Mouse (Mus musculus) CH12.LX (cell line): ENCODE data around the gene Atxn7l3. TPM values are rescaled to one million over a fixed set of nuclear protein-coding genes. Genes with fewer than 3 reads are reported as not detected.

Experiments
- DNase-seq: peaks from one replicate; pipeline ENCODE4 v3.0.0-alpha.2; 2013; ENCODE audit errors: extremely low read depth
- H3K27ac ChIP-seq: 2 replicates; pipeline ENCODE4 v1.5.1; 2012; ENCODE audit warnings: low read depth, mild to moderate bottlenecking, control low read depth, moderate library complexity; ENCODE audit not compliant: insufficient read depth
- H3K27me3 ChIP-seq: replicated peaks from 2 replicates; pipeline ENCODE3; 2012; ENCODE audit warnings: inconsistent platforms
- H3K36me3 ChIP-seq, 2 experiments: replicated peaks in 1 of 2; 2 replicates each; pipeline versions ENCODE3 to v1.6.1; 2012; ENCODE audit warnings: inconsistent platforms in 1 of 2, low read length in 1 of 2, mild to moderate bottlenecking in 1 of 2, mixed read lengths in 1 of 2, moderate library complexity in 1 of 2; ENCODE audit not compliant: control insufficient read depth in 1 of 2, insufficient read depth in 1 of 2
- H3K4me1 ChIP-seq, 2 experiments: 2 replicates each; pipeline ENCODE4 v1.6.1; 2012; ENCODE audit warnings: inconsistent platforms in 1 of 2, moderate library complexity in 1 of 2; ENCODE audit not compliant: insufficient read depth in 2 of 2, control insufficient read depth in 1 of 2
- H3K4me2 ChIP-seq: 2 replicates; pipeline ENCODE4 v1.6.1; 2012; ENCODE audit warnings: low read depth, mild to moderate bottlenecking, control low read depth; ENCODE audit not compliant: poor library complexity, insufficient read depth, severe bottlenecking
- H3K4me3 ChIP-seq, 3 experiments: fragments of 150-350 bp in 1 of 3; sonication (generic) in 1 of 3; replicated peaks in 1 of 3; 2 replicates each; pipeline versions ENCODE3 to v1.5.1; 2011 to 2012; ENCODE audit warnings: low read depth in 2 of 3, low read length in 2 of 3, mild to moderate bottlenecking in 2 of 3, moderate library complexity in 2 of 3, control low read depth in 1 of 3, improper control_type of control experiment in 1 of 3, inconsistent platforms in 1 of 3, mixed read lengths in 1 of 3; ENCODE audit not compliant: poor library complexity in 1 of 3
- H3K79me2 ChIP-seq: replicated peaks from 2 replicates; pipeline ENCODE4 v1.6.1; 2012; ENCODE audit warnings: mild to moderate bottlenecking, moderate library complexity; ENCODE audit not compliant: control insufficient read depth, poor library complexity, insufficient read depth, severe bottlenecking; ENCODE audit errors: extremely low read depth
- H3K9ac ChIP-seq: 2 replicates; pipeline ENCODE4 v1.6.1; 2012; ENCODE audit warnings: low read depth, mild to moderate bottlenecking, control low read depth, moderate library complexity; ENCODE audit not compliant: insufficient read depth
- H3K9me3 ChIP-seq: replicated peaks from 2 replicates; pipeline ENCODE3; 2012; ENCODE audit warnings: low read length, inconsistent platforms, mixed read lengths
- BHLHE40 ChIP-seq: IDR thresholded peaks from 2 replicates; pipeline ENCODE4 v1.6.1; 2011; ENCODE audit warnings: mild to moderate bottlenecking, low read depth, low read length, improper control_type of control experiment
- CHD1 ChIP-seq: IDR thresholded peaks from 2 replicates; pipeline ENCODE4 v1.6.1; 2012; ENCODE audit warnings: low read depth, low read length, improper control_type of control experiment, inconsistent platforms
- CHD2 ChIP-seq: IDR thresholded peaks from 2 replicates; pipeline ENCODE4 v1.6.1; 2011; ENCODE audit warnings: low read length, improper control_type of control experiment
- CTCF ChIP-seq, 2 experiments: IDR thresholded peaks in 1 of 2; conservative IDR thresholded peaks in 1 of 2; 2 replicates each; pipeline ENCODE4 v1.5.1; 2011 to 2012; ENCODE audit warnings: low read depth in 2 of 2, low read length in 2 of 2, improper control_type of control experiment in 1 of 2, inconsistent platforms in 1 of 2, mild to moderate bottlenecking in 1 of 2, moderate library complexity in 1 of 2
- NRF1 ChIP-seq: IDR thresholded peaks from 2 replicates; pipeline ENCODE4 v1.6.1; 2014; ENCODE audit warnings: low read depth, mild to moderate bottlenecking, inconsistent platforms, low read length, improper control_type of control experiment, moderate library complexity
- POLR2A ChIP-seq: IDR thresholded peaks from 2 replicates; pipeline ENCODE4 v1.6.1; 2011; ENCODE audit warnings: low read depth, mild to moderate bottlenecking, improper control_type of control experiment, low read length
- POLR2AphosphoS2 ChIP-seq: IDR thresholded peaks from 2 replicates; pipeline ENCODE4 v1.6.1; 2011; ENCODE audit warnings: low read depth, low read length, improper control_type of control experiment
- RAD21 ChIP-seq: IDR thresholded peaks from 2 replicates; pipeline ENCODE4 v1.6.1; 2011; ENCODE audit warnings: low read depth, mild to moderate bottlenecking, low read length, improper control_type of control experiment, moderate library complexity
- SIN3A ChIP-seq: IDR thresholded peaks from 2 replicates; pipeline ENCODE4 v1.6.1; 2012; ENCODE audit warnings: low read length, improper control_type of control experiment, inconsistent platforms
- SMC3 ChIP-seq: IDR thresholded peaks from 2 replicates; pipeline ENCODE4 v1.6.1; 2011; ENCODE audit warnings: low read depth, low read length, improper control_type of control experiment
- TBP ChIP-seq: conservative IDR thresholded peaks from 2 replicates; pipeline ENCODE4 v1.6.1; 2011; ENCODE audit warnings: low read depth, low read length, improper control_type of control experiment
- TCF12 ChIP-seq: IDR thresholded peaks from 2 replicates; pipeline ENCODE4 v1.6.1; 2014; ENCODE audit warnings: low read depth, mild to moderate bottlenecking, inconsistent platforms, low read length, improper control_type of control experiment
- USF2 ChIP-seq: conservative IDR thresholded peaks from 2 replicates; pipeline ENCODE4 v1.6.1; 2011; ENCODE audit warnings: low read depth, low read length, improper control_type of control experiment
- ZNF384 ChIP-seq: IDR thresholded peaks from 2 replicates; pipeline ENCODE4 v1.6.1; 2012; ENCODE audit warnings: low read depth, low read length, improper control_type of control experiment, inconsistent platforms
- dilution Hi-C: fragments of 300-500 bp; cut with MboI; formaldehyde crosslinking; loops from 2 replicates; pipeline ENCODE4 v1.14.3; 2020; ENCODE audit warnings: low sequenced_read_pairs; ENCODE audit not compliant: extremely low pct_unique_long_range_greater_than_20kb, extremely low pct_ligation_motif_present
- in situ Hi-C: fragments of 300-500 bp; cut with MboI; formaldehyde crosslinking; loops from 3 replicates; pipeline ENCODE4 v1.14.3; 2019; ENCODE audit warnings: low sequenced_read_pairs, low pct_ligation_motif_present, low pct_unique_long_range_greater_than_20kb, mixed read lengths
- polyA plus RNA-seq: library from polyadenylated mRNA; unstranded; fragments of >175 nt; gene quantifications from 2 replicates; pipeline ENCODE4 v1.2.1, GENCODE M21; 2012; ENCODE audit warnings: low read depth; ENCODE audit not compliant: insufficient read length
- total RNA-seq, 2 experiments: library from RNA; depleted of rRNA; stranded (reverse); fragments of 300-350 nt in 1 of 2; fragments of >200 nt in 1 of 2; gene quantifications; 2 replicates each; pipeline ENCODE4 v1.2.3; 2012 to 2014

The Atxn7l3 gene
- total and polyA plus RNA-seq, 3 experiments, result 40.7 to 59.0 (median 46.6) TPM

DNA sequence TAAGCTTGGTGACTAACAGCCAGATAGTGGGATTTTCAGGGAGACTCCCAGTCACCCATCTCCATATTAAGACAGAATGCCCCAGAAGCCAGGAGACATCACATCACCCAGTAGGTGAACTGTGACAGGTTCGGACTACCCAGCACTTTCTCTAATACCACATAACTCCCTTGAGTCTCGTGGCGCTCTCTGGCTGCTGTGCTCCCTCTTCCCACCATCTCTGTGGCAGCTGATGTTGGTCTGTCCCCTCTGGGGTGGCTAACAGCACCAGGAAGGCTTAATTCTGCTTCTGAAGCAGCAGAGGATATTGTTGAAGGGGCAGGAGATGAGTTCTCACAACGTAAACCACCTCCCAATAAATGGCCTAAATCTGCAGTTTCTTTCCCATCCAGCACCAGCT lies 15.5 kb upstream of the Atxn7l3 start:
- Histone ChIP-seq H3K4me1 (peaks cover 23 to 64% of the 10 kb centered on the region in 2 experiments), H3K4me3 (no peak overlapping the region)
- in situ Hi-C loops, result no loop called here

DNA sequence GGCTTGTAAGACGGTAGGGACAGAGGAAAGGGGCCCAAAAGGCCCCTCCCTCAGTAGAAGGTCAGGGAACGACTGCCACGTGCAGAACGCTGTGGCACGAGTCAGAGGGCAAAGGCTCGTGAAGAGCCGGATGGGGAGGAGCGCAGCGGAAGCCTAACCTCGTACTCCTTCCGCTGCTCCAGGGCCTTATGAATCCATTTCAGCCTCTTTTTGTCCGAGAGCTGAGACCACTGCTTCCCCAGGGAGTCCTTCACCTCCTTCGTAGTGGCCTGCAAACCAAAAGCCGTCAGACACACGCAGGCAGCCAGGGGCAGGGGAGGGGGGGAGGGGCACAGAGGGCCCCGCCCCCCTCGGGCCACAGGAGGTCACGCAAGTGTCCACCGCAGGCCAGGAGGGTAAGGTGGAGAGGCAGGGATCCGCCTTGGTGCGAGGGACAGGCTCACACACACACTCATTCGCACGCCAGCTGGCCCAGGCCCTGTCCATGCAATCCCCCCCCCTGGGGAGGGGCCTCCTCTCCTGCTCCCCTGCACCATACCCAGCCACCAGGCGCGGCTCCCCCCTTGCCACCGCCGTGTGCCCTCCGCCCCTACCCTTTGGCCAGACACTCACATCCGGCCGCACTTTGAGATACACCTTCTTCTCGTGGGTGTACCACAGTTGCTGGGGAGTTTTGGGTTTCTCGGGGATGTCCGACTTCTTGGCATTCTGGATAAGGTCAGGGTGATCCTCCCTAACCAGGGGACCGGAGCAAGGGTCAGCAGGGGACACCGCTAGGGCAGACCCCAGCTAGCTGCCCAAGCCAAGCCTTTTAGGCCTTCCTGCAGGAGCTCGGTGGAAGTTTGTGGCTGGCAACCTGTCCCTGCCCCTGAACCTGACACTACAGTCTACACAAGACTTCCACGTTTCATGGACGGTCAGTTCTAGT lies 14.6 kb upstream of the Atxn7l3 start:
- no peaks in the 10 kb centered on the region for H3K27me3 ChIP-seq
- in situ Hi-C loops (no loop called here), dilution Hi-C loops (loop anchor here (25.0 kb wide), 1 partner anchor 101 kb away; the partner anchor contains the start of gene Slc25a39)
- no peak for DNase-seq
- H3K4me1 ChIP-seq, result peaks cover 23 to 64% of the 10 kb centered on the region in 2 experiments
- H3K36me3 ChIP-seq, result peaks cover 73 to 89% of the 10 kb centered on the region in 2 experiments
- no peak overlapping the region for H3K4me2 ChIP-seq
- no peak overlapping the region for H3K9ac ChIP-seq
- peak overlapping the region in 1 of 3 experiments; percentile 59 for H3K4me3 ChIP-seq
- TF ChIP-seq CHD2, result peak; percentile 69
- peak; percentile 32; the same call in 1 of the 2 replicates for TF ChIP-seq SIN3A
- no peak for TF ChIP-seq NRF1
- no peak overlapping the region for H3K27ac ChIP-seq
- H3K79me2 ChIP-seq, result peaks cover 19% of the 10 kb centered on the region
- no peaks in the 10 kb centered on the region for H3K9me3 ChIP-seq

More for the DNA sequence above, 15.5 kb upstream of the Atxn7l3 start:
- Histone ChIP-seq H3K27ac (no peak overlapping the region), H3K79me2 (peaks cover 25% of the 10 kb centered on the region)
- TF ChIP-seq TBP (no peak), ZNF384 (no peak), USF2 (no peak), POLR2AphosphoS2 (0 out of 2 replicates have a peak, but pooled peaks have one; percentile 16), CHD2 (peak; percentile 6; the same call in 1 of the 2 replicates), POLR2A (peak; percentile 18; the same call in 1 of the 2 replicates)
- TF ChIP-seq, all 38 proteins: peak for 3
- Histone ChIP-seq H3K36me3 (peaks cover 63 to 79% of the 10 kb centered on the region in 2 experiments), H3K9me3 (no peaks in the 10 kb centered on the region), H3K9ac (no peak overlapping the region), H3K4me2 (no peak overlapping the region), H3K27me3 (no peaks in the 10 kb centered on the region)
- DNase-seq, result no peak
- dilution Hi-C loops, result loop anchor here (25.0 kb wide), 1 partner anchor 100 kb away; the partner anchor contains the start of gene Slc25a39

DNA sequence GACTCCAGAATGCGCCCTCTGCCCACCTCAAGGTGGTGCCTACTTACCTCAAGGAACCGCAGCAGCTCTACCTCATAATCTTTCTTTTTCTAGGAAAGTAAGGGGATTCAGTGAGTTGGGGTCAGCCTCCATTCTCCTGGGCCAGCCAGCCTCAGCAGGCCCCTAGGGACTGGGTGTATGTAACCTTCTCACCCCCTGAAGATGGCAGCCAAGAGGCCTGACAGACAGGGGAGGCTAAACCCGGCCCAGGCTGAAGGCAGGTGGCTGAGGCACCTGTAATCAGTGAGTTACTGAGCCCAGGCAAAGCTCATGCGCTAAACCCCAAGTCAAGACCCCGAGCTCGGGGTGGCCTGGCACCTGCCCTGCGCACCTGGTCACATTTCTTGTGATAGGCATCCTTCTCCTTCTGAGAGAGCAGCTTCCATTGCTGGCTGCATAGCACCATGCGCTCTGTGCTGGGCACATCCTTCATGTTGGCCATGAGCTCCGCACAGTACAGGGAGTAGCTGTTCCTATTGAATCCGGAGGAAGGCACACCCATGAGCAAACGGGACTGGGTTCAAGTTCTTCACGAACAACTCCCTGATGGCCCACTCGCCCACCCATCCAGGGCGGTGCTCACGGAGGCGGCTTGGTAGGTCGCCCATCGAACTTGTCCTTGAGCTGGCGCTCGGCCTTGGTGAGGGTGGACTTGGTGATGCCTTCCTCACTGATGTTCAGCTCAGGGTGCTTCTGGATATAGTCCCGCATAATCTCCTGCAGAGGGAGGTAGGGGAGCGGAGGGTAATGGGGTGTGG lies 13.6 kb upstream of the Atxn7l3 start:
- no peak for TF ChIP-seq CHD1
- 0 out of 2 replicates have a peak, but pooled peaks have one; percentile 31 for TF ChIP-seq TCF12
- peak in 1 of 2 experiments; percentile 61; a peak in 2 of 4 replicates for TF ChIP-seq CTCF (conservative IDR thresholded peaks at IDR 0.05 in 1 of 2, IDR thresholded peaks at IDR 0.05 in 1 of 2; ENCODE audit: low read depth in 2 of 2, low read length in 2 of 2)
- no peak for TF ChIP-seq BHLHE40
- TF ChIP-seq RAD21, result peak; percentile 46
- TF ChIP-seq SMC3, result peak; percentile 55
- Histone ChIP-seq H3K9me3 (no peaks in the 10 kb centered on the region), H3K27ac (peak overlapping the region; percentile 5), H3K9ac (peak overlapping the region; percentile 27; the same call in 1 of the 2 replicates), H3K36me3 (peaks cover 77 to 95% of the 10 kb centered on the region in 2 experiments), H3K4me1 (peaks cover 20 to 58% of the 10 kb centered on the region in 2 experiments), H3K4me2 (peak overlapping the region; percentile 71), H3K27me3 (no peaks in the 10 kb centered on the region), H3K79me2 (peaks cover 12% of the 10 kb centered on the region), H3K4me3 (peak overlapping the region; percentile 45 to 62 (median 59))
- peak; percentile 70 for DNase-seq
- dilution Hi-C loops (loop anchor here (25.0 kb wide), 1 partner anchor 102 kb away; the partner anchor contains the start of gene Slc25a39), in situ Hi-C loops (no loop called here)
